Mouse (Mus musculus): Measurements from ENCODE around the gene Actl7a.

The Actl7a gene

DNA sequence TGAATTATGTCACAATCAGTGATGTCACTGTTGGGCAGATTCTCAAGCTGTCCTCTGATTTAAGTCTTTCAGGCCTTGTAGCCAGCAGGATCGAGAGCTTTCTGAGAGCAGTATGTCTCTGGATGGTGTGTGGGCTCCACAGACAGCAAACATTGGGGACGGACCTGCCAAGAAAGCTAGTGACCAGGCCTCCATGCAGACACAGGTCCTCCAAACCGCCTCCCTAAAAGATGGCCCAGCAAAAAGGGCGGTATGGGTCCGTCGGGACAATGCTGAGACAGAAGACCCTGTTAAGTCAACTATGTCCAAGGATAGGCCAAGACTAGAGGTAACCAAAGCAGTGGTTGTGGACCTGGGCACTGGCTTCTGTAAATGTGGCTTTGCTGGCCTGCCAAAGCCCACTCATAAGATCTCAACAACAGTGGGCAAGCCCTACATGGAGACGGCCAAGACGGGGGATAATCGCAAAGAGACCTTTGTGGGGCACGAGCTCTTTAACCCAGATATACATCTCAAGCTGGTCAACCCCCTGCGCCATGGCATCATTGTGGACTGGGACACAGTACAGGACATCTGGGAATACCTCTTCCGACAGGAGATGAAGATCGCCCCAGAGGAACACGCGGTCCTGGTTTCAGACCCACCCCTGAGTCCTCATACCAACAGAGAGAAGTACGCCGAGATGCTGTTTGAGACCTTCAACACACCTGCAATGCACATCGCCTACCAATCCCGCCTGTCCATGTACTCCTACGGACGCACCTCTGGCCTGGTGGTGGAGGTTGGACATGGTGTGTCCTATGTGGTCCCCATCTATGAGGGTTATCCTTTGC is at the start of gene Actl7a:
TSS of gene Actl7a (plus strand) at position 51 of the 833 bp plus-strand sequence.
- DNase-seq (ENCODE audit: low spot score) = no peak

DNA sequence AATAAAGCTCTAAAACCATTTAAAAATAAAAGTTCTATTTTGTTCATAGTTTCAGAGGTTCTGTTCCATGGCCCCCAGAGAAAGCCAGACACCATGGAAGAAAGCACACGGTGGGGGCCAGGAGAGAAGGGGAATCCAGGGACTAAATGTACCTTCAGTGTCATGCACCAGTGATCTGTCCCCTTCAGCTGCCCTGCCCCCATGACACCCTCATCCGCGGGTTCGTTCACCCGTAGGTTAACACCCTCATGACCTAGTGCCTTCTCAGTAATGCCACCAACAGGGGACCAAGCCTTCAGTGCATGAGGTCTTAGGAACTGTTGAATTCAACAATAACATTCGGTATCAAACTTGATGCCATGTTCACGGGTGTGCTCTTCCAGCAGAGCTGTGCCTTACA is 46.8 kb upstream of the Actl7a start:
- no peak for DNase-seq (ENCODE audit: low spot score)

DNA sequence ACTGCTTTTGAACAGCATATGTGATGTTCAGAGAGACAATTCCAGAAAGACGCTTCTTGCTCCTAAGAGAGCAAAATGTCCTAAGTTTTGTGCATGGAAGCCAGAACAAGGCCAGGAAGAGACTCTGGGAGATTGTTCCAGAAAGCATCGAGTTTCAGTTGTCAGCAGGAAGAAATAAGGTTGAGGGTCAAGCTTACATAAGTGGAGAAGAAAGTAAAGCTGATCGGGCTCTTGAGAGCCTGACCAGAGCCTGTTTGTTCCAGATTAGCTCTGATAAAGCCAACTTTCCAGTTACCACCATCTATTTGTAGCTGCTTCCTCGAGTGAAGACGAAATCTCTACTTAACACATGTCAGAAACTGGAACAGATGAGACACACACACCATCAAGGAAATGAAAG is 44.5 kb upstream of the Actl7a start:
- no peak for DNase-seq (ENCODE audit: low spot score)

DNA sequence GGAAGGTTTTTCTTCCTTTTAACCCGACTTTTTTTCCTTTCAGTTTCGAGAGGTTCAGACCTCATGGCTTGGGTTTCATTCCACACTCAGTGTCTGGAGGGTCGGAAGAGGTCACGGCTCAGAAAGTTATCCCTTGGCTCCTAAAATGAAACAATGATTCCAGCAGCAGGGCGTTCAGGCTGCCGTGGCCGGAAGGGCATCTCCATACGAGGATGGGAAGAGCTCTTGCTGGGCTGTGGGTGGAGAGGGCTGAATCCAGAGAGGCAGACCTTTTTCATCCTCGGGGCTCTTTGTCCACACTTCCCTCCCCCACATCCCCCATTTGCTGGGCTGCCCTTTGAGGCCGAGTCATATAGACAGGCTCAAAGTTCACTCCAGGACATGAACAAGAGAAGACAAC is 41.0 kb upstream of the Actl7a start:
- no peak for DNase-seq (ENCODE audit: low spot score)

DNA sequence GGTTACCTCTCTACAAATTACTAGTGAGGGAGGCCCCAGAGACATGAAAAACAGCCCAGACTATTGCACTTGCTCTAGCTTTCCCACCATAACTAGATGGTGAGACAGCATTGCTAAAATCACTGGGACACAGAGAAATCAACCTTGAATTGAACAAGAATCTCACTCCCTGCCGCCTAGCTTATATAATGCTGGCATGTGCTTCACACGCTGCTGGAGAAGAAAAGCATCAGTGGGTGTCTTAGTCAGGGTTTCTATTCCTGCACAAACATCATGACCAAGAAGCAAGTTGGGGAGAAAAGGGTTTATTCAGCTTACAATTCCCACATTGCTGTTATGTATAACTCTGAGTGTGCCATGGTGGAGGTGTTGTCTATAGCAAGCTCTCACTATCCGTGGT is 30.1 kb upstream of the Actl7a start:
- DNase-seq (ENCODE audit: low spot score) = no peak

DNA sequence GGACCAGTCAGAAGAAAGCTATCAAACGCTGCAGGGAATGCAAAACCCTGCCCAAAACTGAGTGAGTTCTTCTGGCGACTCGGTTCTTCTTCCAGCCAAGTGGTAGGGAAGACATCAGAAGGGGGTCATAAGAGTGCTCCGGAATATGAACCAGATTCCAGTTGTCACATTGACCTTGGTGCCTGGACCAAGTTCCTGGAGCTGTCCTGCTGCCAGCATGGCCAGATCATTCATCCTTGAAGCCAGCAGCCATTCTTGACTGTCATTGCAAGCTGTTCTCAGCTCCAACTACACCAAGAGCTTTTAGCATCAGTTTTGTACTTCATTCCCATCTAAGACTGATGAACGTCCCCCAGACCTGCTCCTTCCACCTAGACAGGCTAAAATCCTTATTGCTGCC is 26.4 kb upstream of the Actl7a start:
- no peak for DNase-seq (ENCODE audit: low spot score)

DNA sequence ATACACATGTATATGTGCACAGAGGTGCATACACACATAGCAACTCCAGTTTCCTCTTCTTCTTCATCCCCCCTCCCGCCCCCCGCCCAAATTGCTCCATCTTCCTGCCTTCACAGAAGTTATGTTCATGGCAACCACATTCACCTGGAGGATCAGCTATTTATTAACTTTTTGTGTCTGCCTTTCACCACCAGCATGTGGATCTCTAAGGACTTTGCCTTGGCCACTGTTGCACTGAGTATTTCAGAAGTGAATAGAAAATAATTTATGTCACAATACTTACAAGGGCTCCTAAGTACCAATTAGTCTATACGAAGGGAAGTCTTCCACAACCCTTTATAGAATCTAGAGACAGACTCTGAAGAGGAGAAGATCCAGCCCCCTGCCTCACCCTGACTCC is 25.3 kb upstream of the Actl7a start:
- no peak for DNase-seq (ENCODE audit: low spot score)

DNA sequence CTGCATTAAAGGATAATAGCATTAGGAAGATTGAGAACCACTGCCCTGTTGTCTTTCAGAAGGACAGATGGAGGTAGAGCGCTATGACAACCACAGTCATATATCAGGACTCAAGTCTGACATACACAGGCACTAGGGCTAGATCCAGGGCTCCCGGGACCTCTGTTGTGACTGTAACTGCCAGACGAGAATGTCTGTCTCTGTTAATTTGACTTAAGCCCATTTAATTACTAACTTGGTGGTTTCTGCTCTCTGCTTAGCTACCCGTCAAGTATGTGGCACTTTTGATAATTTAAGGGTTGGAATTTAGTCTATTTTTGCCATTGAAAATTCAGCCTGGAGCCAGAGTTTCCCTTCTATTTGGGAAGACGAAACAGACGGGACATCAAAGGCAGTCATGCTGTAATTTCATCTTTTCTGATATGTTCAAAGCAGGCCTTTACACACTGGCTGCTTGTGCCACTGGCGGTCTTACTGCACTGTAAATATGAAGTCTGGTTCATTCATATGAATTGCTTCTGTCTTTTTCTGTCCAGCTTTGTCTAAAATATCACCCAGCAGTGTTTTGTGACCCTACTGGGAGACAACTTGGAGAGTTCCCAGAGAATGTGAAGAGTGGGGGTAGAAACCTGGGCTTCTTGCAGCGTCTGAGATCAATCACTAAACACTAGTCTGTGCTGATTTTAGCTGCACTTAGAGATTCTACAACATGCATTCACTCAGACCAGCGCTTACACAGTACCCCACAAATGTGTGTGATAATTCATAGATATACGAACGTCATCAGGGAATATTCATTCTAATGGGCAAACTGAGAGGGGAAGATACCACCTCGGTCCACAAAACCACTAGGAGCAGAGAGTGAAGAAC is 24.4 kb upstream of the Actl7a start:
- no peak for DNase-seq (ENCODE audit: low spot score)

DNA sequence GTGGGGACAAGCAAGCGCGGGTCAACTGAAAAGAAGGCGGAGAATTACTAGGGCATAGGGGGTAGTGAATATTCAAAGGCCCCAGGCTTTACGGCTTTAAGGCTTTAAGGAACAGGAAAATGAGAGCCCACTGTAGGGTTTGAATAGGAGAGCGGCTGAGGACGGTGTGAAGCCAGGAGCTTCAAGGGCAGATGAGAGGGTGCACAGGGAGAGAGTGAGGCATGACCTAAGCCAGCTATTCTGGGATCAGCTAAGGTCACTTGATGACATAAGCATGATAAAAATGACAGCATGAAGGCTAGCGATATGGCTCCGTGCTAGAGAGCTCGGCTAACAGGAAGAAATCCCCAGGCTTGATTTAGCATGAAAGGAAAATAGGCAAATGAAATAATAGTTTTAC is 23.8 kb upstream of the Actl7a start:
- no peak for DNase-seq (ENCODE audit: low spot score)

DNA sequence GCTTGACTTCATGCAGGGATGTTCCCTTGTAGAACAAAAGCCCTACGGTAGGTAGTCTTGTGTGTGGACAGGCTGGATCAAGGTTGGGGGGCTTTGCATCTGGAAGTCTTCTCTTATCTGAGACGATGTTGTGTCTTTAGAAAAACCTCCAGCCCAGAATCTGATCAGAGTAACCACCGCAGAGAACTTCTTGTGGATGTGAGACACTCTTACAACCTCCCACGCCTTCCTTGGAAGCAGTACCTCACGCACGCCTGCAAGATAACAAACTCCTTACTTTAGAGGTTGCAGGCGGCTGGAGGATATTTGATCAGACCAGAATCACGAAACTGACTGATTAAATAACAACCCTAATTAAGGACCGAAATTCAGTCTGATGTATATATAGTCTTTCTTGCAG is 22.8 kb upstream of the Actl7a start:
- no peak for DNase-seq (ENCODE audit: low spot score)

DNA sequence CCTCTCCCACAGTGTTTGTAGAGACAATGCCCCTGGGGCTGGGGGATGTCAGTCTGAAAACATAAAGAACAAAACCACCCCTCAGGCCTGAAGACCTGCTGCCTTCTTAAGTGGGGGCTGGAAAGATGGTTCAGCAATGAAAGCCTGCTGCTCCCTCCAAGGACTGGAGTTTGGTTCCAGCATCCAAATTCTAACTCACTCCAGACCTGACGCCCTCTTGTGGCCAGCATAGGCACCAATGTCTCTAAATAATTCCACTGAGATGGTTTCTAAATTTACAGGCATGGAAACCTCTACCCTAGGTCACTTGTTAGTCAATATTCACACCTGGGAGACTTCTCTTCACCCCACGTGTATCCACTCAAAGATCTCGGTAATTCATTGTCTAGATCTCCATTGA is 21.7 kb upstream of the Actl7a start:
- no peak for DNase-seq (ENCODE audit: low spot score)

DNA sequence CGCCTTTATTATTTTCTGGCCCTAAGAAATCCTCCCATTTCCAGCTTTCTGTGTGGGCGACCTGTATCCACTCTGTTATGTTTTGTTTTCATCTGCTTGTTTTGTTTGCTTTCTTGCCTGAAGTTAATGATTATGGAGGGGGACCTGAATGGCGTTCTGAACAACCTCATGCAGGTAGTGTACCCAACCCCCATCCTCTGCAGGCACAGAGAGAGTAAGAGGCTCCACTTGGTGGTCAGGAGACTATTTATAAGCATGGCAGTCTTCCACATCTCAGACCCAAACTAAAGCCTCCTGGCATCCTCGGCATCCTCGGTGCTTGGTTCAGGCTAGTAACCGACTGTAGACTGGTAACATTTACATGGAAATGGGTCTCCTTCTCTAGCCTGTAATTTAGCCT is 20.9 kb upstream of the Actl7a start:
- DNase-seq (ENCODE audit: low spot score) = no peak

DNA sequence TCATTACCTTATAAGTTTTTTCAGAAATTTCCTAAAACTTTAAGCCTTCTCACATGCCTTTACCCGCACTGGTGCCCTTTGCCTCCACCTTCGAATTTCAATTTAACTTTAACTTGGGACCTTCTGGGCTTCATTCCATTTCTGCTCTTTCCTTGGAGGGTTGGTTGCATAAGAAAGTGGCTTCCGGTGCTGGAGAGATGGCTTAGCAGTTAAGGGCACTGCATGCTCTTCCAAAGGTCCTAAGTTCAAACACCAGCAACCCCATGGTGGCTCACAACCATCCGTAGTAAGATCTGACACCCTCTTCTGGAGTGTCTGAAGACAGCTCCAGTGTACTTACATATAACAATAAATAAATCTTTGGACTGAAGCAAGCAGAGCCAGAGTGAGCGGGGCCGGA is 20.0 kb upstream of the Actl7a start:
- no peak for DNase-seq (ENCODE audit: low spot score)

DNA sequence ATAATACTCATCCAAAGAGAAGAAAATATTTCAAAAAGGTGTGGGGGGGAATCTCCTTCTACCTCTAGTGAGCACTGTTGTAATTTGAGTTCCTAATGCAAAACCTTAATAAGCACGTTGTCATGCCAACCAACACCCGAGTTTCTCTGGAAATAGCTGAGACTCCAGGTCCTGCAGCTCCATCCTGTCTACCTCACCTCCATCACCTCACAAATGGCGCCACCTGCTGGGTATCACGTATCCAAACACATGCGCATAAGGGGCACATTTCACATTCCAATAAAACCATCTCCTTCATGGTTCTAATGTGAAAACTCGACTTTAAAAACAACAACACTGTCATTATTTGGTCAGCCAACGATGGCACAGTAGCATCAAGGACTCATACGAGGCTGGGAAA is 17.4 kb upstream of the Actl7a start:
- no peak for DNase-seq (ENCODE audit: low spot score)

DNA sequence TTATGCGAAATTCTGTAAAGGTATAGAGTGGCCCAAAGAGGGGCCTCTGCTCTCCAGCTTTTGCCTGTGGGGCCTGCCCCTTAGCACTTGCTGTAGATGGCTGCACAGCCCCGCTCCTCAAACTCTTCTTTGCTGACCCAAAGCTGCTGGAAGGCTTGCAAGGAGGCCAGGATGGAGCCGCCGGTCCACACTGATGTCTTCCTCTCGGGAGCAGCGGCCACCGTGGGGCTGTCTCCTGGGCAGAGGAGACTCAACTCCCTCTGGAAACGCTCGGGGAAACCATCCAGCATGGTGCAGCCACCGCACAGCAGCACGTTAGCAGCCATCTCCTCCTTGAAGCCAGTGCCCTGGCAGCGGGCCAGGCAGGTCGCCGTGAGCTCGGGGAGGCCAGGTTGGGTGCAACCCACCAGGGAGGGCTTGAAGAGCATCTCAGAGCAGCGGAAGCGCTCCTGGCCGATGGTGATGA is 3.2 kb upstream of the Actl7a start, which contains the start of gene Gm26657:
TSS of gene Gm26657 (plus strand) at position 51 of the 466 bp plus-strand sequence.
- no peak for DNase-seq (ENCODE audit: low spot score)

DNA sequence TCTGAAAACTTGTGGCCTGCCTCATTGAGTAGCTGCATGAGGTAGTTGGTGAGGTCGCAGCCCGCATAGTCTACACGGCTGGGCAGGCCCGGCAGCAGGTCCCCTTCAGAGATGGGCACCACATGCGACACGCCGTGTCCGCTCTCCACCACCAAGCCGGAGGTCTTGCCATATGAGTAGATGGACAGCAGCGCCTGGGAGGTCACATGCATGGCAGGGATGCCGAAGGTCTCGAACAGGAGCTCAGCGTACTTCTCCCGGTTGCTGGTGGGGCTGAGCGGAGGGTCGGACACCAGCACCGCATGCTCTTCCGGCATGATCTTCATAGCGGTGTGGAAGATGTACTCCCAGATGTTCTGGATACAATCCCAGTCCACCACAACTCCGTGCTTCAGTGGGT is 2.6 kb upstream of the Actl7a start:
- DNase-seq (ENCODE audit: low spot score) = no peak

DNA sequence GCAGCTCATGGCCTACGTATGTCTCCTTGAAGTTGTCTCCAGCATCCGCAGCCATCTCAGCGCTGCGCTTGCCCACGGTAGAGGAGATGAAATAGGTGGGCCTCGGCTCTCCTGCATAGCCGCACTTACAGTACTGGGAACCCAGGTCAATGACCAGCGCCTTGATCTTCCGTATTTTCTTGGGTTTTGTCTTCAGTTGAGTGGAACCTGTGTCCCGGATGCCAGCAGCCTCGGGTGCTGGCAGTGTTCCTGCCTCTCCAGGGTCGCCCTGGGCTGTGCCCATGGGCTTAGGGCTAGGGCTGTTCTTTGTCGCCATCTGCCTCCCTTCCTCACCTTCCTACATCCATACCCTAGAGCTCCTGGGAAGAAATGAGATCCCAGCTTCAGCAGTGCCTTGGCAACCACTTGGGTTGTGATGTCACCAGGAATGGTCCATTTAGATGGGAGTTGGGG is 2.1 kb upstream of the Actl7a start, which contains the start of gene Actl7b:
TSS of gene Actl7b (minus strand) at position 403 of the 453 bp plus-strand sequence.
- no peak for DNase-seq (ENCODE audit: low spot score)

DNA sequence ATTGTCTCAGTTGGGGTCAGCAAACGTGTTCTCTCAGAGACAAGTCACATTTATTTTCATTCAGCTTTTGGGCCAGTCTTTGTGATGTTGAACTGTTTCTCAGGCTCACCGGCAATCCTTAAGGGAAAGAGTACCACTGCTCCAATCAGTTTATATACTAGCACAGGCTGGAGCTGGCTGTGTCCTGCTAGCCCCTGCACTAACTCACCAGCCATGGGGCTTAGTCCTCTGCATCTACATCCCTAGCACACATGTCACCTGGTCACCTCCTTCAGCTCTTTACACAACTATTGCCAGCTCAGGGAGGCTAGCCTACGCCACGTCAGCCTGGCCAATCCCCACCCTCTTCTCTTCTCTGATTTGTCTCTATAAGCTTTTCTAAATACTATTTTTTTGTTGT is 515 bp upstream of the Actl7a start:
- DNase-seq (ENCODE audit: low spot score) = no peak

DNA sequence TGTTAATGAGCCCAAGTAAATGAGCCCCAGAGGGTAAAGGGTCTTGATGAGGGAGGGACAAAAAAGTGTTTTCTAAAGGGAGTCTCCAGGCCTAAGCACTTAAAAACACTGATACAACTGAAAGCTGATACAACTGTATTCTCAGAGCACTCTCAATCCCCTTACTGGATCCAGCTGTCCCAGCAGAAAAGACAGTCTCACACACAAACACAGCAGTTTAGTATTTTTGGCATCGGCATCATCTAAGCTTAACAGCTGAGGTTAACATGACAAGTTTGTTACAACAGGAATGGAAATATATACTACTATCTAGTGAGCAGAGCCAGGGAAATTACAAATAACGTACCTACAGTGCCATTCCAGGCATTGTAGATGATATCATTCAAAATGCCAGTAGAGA is 3.1 kb downstream of the Actl7a start:
- no peak for DNase-seq (ENCODE audit: low spot score)

DNA sequence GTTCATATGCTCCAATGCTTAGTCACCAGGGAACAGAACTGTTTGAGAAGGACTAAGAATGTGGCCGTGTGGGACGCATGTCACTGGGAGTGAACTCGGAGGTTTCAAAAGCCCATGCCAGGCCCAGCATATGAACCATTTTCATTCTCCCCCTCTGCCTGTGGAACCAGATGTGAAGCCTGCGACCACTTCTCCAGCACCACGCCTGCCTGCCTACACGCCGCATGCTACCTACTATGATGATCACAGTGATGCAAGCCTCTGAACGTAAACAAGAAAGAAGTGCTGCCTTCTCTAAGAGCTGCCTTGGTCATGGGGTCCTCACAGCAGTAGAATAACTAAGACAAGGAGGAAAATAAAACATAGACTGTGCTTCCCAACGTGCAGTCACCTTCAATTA is 4.2 kb downstream of the Actl7a start:
- DNase-seq (ENCODE audit: low spot score) = no peak

DNA sequence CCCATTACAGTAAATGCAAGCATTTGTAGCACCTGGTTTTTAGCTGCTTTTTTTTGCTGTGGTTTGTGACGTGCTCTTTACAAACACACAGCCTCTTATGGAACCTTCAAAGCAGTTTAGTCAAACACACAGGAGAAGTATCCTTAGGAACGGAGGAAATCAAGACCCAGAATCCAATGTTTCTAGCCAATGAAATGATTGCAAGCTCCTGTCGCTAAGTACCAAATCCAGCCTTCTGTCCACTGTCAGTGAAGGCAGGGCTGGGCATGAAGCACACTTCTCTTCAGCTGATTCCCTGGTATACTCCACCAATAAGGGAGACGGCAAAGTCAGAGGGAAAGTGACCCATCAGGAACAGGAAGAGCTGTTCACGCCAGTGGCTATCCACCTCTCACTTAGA is 12.8 kb downstream of the Actl7a start:
- no peak for DNase-seq (ENCODE audit: low spot score)

DNA sequence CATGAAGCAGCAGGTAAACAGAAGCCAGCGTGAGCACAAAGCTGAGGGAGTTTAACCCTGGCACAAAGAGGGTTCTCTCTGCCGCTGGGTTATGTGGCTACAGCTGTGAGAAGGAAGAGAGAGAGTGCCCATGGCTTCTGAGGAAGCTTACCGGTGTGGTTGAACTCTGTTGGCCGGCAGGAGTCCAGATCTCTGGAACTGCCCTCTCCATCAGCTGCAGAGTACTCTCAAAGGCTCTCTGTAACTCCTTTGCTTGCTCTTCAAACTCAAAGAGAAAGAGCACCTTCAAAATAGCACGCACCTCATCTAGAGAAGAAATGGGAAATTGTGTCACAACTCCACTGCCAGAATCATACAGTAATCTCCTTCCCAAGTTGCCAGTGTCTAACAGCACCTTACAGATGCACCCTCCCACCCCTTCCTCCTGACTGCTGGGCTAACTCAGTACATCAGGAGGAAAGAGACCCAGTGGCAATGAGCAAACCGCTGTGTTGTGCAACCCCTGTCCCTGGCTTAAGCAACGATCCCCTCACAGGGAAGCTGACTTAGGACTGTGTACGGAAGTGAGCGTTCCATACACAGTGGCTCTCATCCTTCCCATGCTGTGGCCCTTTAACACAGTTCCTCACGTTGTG is 13.9 kb downstream of the Actl7a start:
- peak; percentile 51 for DNase-seq (ENCODE audit: low spot score)
